Mouse (Mus musculus): ENCODE data around the gene Gpr174. TPM values are rescaled to one million over a fixed set of nuclear protein-coding genes. Genes with fewer than 3 reads are reported as not detected.

Gpr174 gene
- polyA plus RNA-seq (2017; shearing (Covaris generic)) = 66.0 TPM

GRCm38 (mm10) chrX:107255486-107256227 is at the start of gene Gpr174:
TSS of gene Gpr174 (plus strand) at chrX:107255878.

Other genes starting within 250 kb of the Gpr174 start
- gene P2ry10, start 167.4 kb upstream of the Gpr174 start, polyA plus RNA-seq (2017; shearing (Covaris generic)) = 386 TPM
- gene P2ry10b, start 107.0 kb upstream of the Gpr174 start, polyA plus RNA-seq (2017; shearing (Covaris generic)) = 13.0 TPM
- 301 TPM for gene Itm2a, start 147.5 kb downstream of the Gpr174 start, polyA plus RNA-seq (2017; shearing (Covaris generic))

Measured in naive thymus-derived CD4-positive, alpha-beta T cell, adult 5 months (primary cell).